Mouse (Mus musculus) layer of hippocampus, postnatal 10 days (tissue): ENCODE data around the gene Ddx1. TPM values are rescaled to one million over a fixed set of nuclear protein-coding genes. Genes with fewer than 3 reads are reported as not detected.

Source experiments
- total RNA-seq, 2 experiments: library from RNA; stranded (reverse); gene quantifications; 2 replicates each; pipeline ENCODE4 v1.2.3; 2021

The Ddx1 gene
- total RNA-seq, 2 experiments from 2014 or later: 134 to 137 TPM

Other genes with a start within 250 kb of the Ddx1 start
- gene Nbas, start 19.9 kb upstream of the Ddx1 start, total RNA-seq: 10 to 100 TPM; 29.7 to 33.6 TPM